Mouse (Mus musculus) liver, embryonic 12.5 days (tissue): ENCODE measurements at regions not wholly inside any gene's neighbourhood (a gene's known extent, or its start where the extent isn't known, plus 50 kb on each side); places are given as distances from the start of the nearest gene placed in this dataset.
A peak's percentile ranks its signal among the peaks of the same experiment; 100 is the strongest.

Experiments
- ATAC-seq: fragments of 200-750 bp; cut with Nextera tagmentation; 2 replicates; pipeline ENCODE4 v1.8.0; 2017; ENCODE audit warnings: moderate number of reproducible peaks, mild to moderate bottlenecking, moderate library complexity
- H3K27ac ChIP-seq: fragments of 300-500 bp; sonication (generic); 2 replicates; pipeline ENCODE4 v1.5.1; 2016; ENCODE audit warnings: mild to moderate bottlenecking
- H3K27me3 ChIP-seq: fragments of 300-500 bp; sonication (generic); replicated peaks from 2 replicates; pipeline ENCODE4 v1.6.1; 2016; ENCODE audit warnings: mild to moderate bottlenecking, moderate library complexity
- H3K36me3 ChIP-seq: fragments of 300-500 bp; sonication (generic); 2 replicates; pipeline ENCODE4 v1.6.1; 2016; ENCODE audit warnings: mild to moderate bottlenecking, moderate library complexity
- H3K4me1 ChIP-seq: fragments of 300-500 bp; sonication (generic); 2 replicates; pipeline ENCODE4 v1.6.1; 2016
- H3K4me2 ChIP-seq: fragments of 300-500 bp; sonication (generic); 2 replicates; pipeline ENCODE4 v1.6.1; 2016; ENCODE audit warnings: mild to moderate bottlenecking, moderate library complexity
- H3K4me3 ChIP-seq: fragments of 300-500 bp; sonication (generic); 2 replicates; pipeline ENCODE4 v1.5.1; 2016; ENCODE audit warnings: mild to moderate bottlenecking, moderate library complexity
- H3K9ac ChIP-seq: fragments of 300-500 bp; sonication (generic); 2 replicates; pipeline ENCODE4 v1.6.1; 2016; ENCODE audit warnings: mild to moderate bottlenecking, moderate library complexity
- H3K9me3 ChIP-seq: fragments of 300-500 bp; sonication (generic); replicated peaks from 2 replicates; pipeline ENCODE4 v1.6.1; 2016; ENCODE audit warnings: mild to moderate bottlenecking, moderate library complexity
- WGBS: fragments of 180-500 bp; shearing (Covaris S2); methylation state at CpG from one replicate; pipeline ENCODE4 v1.1.7; 2016; ENCODE audit not compliant: insufficient replicate concordance; 5-methylcytosine and 5-hydroxymethylcytosine counted together

- 0 out of 2 replicates have a peak, but pooled peaks cover 3% of the 10 kb centered on the region for H3K4me1 ChIP-seq
- H3K36me3 ChIP-seq: no peaks in the 10 kb centered on the region
- no peak overlapping the region for H3K9ac ChIP-seq
- ATAC-seq: no peak
- H3K4me2 ChIP-seq: no peak overlapping the region
- H3K9me3 ChIP-seq: no peaks in the 10 kb centered on the region
- H3K27ac ChIP-seq: no peak overlapping the region
- no peaks in the 10 kb centered on the region for H3K27me3 ChIP-seq
- H3K4me3 ChIP-seq: no peak overlapping the region
- 37% methylated on average over 4 of the region's 4 CpGs for WGBS
Measured at GRCm38 (mm10) chr1:71807586-71807985, 154.6 kb upstream of the Fn1 start.

DNA sequence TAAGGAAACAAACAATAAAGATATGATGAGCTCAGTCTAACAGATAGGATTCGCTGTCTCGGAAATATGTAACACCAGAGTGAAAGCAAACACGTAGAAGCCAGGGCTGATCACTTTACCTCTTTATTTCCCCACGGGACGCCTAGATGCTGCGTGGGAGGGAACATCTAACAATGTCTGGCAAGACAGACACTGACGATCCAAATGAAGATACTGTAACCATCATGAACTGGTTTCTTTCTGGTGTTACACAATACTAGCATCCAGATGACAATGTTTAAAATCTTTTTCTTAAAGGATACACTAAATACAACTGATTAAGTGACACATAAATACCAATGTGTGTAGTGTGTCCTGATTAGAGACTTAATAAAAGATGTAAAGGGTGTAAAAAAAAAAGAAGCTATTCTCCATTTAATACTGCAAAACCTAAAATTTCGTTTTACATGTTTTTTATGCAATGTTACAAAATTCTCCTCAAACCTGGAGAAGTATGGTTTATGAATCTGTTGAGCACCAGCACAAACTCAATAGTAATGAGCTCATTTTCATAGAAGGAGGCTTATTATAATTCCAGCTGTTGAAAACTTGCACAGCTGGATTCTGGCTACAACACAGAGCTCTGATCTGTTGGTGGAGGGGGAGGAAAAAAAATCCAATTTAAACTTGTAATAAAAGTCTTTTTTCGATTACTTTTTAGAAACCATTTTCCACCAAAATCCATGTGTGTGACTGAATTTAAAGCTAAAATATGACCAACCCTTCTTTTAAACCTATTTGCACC lies 148.5 kb upstream of the Fn1 start:
- no peak overlapping the region for H3K27ac ChIP-seq
- 63% methylated on average over 9 of the region's 9 CpGs for WGBS

GRCm38 (mm10) chr1:71800581-71800980 lies 147.6 kb upstream of the Fn1 start:
- H3K27ac ChIP-seq: no peak overlapping the region
- WGBS: 65% methylated on average over 2 of the region's 2 CpGs
- H3K9ac ChIP-seq: no peak overlapping the region

More for the DNA sequence above, 148.5 kb upstream of the Fn1 start:
- H3K9me3 ChIP-seq: no peaks in the 10 kb centered on the region
- no peaks in the 10 kb centered on the region for H3K4me1 ChIP-seq
- no peak overlapping the region for H3K4me3 ChIP-seq
- no peak for ATAC-seq
- H3K4me2 ChIP-seq: no peak overlapping the region
- no peak overlapping the region for H3K9ac ChIP-seq
- no peaks in the 10 kb centered on the region for H3K27me3 ChIP-seq
- no peaks in the 10 kb centered on the region for H3K36me3 ChIP-seq

DNA sequence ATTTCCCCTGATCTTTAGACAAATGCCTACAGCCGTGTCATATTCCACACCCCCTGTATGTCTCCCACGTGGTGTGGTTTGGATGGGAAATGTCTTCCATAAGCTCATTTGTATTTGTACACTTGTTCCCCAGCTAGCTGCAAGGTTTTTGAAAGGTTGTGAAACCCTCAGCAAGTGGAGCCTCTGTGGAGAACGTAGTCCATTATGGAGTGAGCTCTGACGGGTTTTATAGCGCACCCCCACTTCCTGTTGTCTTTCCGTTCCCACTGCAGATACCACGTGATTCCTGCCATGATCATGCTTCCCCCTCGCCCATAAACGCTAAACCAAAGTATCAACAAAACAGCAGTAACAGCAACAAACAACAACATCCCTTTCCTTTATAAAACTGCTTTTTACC lies 145.6 kb upstream of the Fn1 start:
- Histone ChIP-seq H3K9me3 (no peaks in the 10 kb centered on the region), H3K9ac (no peak overlapping the region)

More at GRCm38 (mm10) chr1:71800581-71800980, 147.6 kb upstream of the Fn1 start:
- Histone ChIP-seq H3K4me1 (no peaks in the 10 kb centered on the region), H3K4me3 (no peak overlapping the region), H3K9me3 (no peaks in the 10 kb centered on the region), H3K4me2 (no peak overlapping the region), H3K27me3 (no peaks in the 10 kb centered on the region), H3K36me3 (no peaks in the 10 kb centered on the region)
- no peak for ATAC-seq

DNA sequence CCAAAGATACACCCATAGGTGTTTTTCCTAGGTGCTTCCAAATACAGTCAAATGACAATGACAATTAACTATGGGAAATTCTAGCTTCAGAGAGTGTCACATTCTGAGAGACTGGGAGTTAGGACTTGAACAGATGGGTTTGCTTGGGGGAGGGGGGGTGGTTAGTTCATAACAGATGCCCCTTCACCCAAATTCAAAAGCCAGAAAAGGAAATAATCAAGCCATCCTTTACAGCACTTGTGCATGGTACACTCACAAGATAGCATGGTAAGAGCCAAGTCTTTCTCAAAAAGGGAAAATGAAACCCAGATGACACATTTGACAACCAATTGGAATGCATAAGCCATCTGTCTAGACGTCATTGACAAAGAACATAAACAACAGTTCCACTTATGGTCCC lies 135.4 kb upstream of the Fn1 start:
- 53% methylated on average over 1 of the region's 1 CpGs for WGBS
- no peak for ATAC-seq
- Histone ChIP-seq H3K9me3 (no peaks in the 10 kb centered on the region), H3K4me1 (no peaks in the 10 kb centered on the region), H3K36me3 (no peaks in the 10 kb centered on the region), H3K27me3 (no peaks in the 10 kb centered on the region), H3K9ac (no peak overlapping the region), H3K27ac (no peak overlapping the region), H3K4me2 (no peak overlapping the region), H3K4me3 (no peak overlapping the region)

More for the DNA sequence above, 145.6 kb upstream of the Fn1 start:
- Histone ChIP-seq H3K4me3 (no peak overlapping the region), H3K4me1 (no peaks in the 10 kb centered on the region), H3K36me3 (no peaks in the 10 kb centered on the region), H3K4me2 (no peak overlapping the region), H3K27me3 (no peaks in the 10 kb centered on the region), H3K27ac (no peak overlapping the region)
- no peak for ATAC-seq
- 44% methylated on average over 9 of the region's 9 CpGs for WGBS

GRCm38 (mm10) chr1:71784880-71785279 lies 131.9 kb upstream of the Fn1 start:
- WGBS: 65% methylated on average over 2 of the region's 2 CpGs
- Histone ChIP-seq H3K9me3 (no peaks in the 10 kb centered on the region), H3K36me3 (no peaks in the 10 kb centered on the region), H3K4me3 (no peak overlapping the region), H3K9ac (no peak overlapping the region), H3K4me2 (no peak overlapping the region), H3K27me3 (no peaks in the 10 kb centered on the region), H3K4me1 (no peaks in the 10 kb centered on the region), H3K27ac (no peak overlapping the region)
- ATAC-seq: no peak

GRCm38 (mm10) chr1:71778292-71778691 lies 125.3 kb upstream of the Fn1 start:
- 74% methylated on average over 8 of the region's 8 CpGs for WGBS
- no peaks in the 10 kb centered on the region for H3K27me3 ChIP-seq
- no peaks in the 10 kb centered on the region for H3K36me3 ChIP-seq
- no peak overlapping the region for H3K4me3 ChIP-seq
- ATAC-seq: no peak
- no peaks in the 10 kb centered on the region for H3K9me3 ChIP-seq
- H3K4me1 ChIP-seq: no peaks in the 10 kb centered on the region
- no peak overlapping the region for H3K27ac ChIP-seq
- no peak overlapping the region for H3K4me2 ChIP-seq
- H3K9ac ChIP-seq: no peak overlapping the region

- Histone ChIP-seq H3K4me3 (no peak overlapping the region), H3K9me3 (no peaks in the 10 kb centered on the region), H3K4me1 (no peaks in the 10 kb centered on the region), H3K27ac (no peak overlapping the region), H3K4me2 (no peak overlapping the region), H3K36me3 (no peaks in the 10 kb centered on the region), H3K9ac (no peak overlapping the region), H3K27me3 (no peaks in the 10 kb centered on the region)
- 71% methylated on average over 19 of the region's 19 CpGs for WGBS
- no peak for ATAC-seq
Measured at GRCm38 (mm10) chr1:71775865-71776501, 123.0 kb upstream of the Fn1 start.

DNA sequence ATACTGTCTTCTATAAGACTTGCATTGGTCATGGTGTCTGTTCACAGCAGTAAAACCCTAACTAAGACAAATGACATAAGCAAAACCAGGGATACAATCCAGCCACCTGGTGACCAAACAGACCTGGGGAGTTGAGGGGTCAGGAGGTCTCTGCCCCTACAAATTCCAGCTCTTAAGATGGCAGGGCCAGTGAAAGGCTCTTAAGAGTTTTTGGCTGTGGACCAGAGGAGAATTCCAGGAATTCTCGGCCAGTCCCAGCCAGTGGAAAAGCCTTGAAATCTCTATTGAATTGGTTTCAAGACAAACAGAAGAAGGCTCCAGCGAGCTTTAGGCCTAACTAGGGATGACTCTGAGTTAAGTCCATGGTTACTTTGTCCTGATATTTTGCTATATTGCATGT lies 119.5 kb upstream of the Fn1 start:
- H3K4me3 ChIP-seq: no peak overlapping the region
- no peaks in the 10 kb centered on the region for H3K36me3 ChIP-seq
- H3K9me3 ChIP-seq: no peaks in the 10 kb centered on the region
- H3K9ac ChIP-seq: no peak overlapping the region
- peaks cover 7% of the 10 kb centered on the region; the same call in 1 of the 2 replicates for H3K4me1 ChIP-seq
- no peak overlapping the region for H3K4me2 ChIP-seq
- no peak for ATAC-seq
- 71% methylated on average over 2 of the region's 2 CpGs for WGBS
- no peak overlapping the region for H3K27ac ChIP-seq
- H3K27me3 ChIP-seq: no peaks in the 10 kb centered on the region

GRCm38 (mm10) chr1:71771798-71772197 lies 118.8 kb upstream of the Fn1 start:
- Histone ChIP-seq H3K9me3 (no peaks in the 10 kb centered on the region), H3K36me3 (no peaks in the 10 kb centered on the region), H3K27me3 (no peaks in the 10 kb centered on the region), H3K4me2 (no peak overlapping the region), H3K27ac (no peak overlapping the region), H3K9ac (no peak overlapping the region), H3K4me3 (no peak overlapping the region), H3K4me1 (peaks cover 7% of the 10 kb centered on the region; the same call in 1 of the 2 replicates)
- WGBS: 75% methylated on average over 6 of the region's 6 CpGs
- no peak for ATAC-seq

- Histone ChIP-seq H3K4me2 (no peak overlapping the region), H3K9me3 (no peaks in the 10 kb centered on the region), H3K27ac (no peak overlapping the region), H3K9ac (no peak overlapping the region), H3K4me3 (no peak overlapping the region), H3K4me1 (peaks cover 7% of the 10 kb centered on the region; the same call in 1 of the 2 replicates), H3K36me3 (no peaks in the 10 kb centered on the region), H3K27me3 (no peaks in the 10 kb centered on the region)
- ATAC-seq: peak; percentile 54
- 25% methylated on average over 2 of the region's 2 CpGs for WGBS
Measured at GRCm38 (mm10) chr1:71769595-71769994, 116.6 kb upstream of the Fn1 start.

DNA sequence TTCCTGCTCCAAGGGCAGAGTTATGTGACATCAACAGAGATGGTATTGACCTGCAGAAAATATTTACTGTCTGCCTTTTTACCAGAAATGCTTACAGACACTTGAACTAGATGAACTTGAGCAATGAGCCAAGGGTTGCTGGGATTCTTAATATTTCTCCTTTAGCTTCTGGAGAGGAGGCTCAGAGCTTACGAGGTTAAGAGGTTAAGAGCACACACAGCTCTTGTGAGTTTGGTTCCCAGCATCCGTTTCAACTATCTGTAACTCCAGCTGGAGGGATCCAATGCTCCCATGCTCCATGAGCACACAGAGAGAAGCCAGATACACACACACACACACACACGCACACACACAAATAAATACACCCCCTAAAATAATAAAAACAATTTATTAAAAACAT lies 114.7 kb upstream of the Fn1 start:
- H3K27ac ChIP-seq: no peak overlapping the region
- peaks cover 7% of the 10 kb centered on the region; the same call in 1 of the 2 replicates for H3K4me1 ChIP-seq
- H3K36me3 ChIP-seq: no peaks in the 10 kb centered on the region
- H3K4me2 ChIP-seq: no peak overlapping the region
- H3K9ac ChIP-seq: no peak overlapping the region
- WGBS: 57% methylated on average over 3 of the region's 3 CpGs
- no peak overlapping the region for H3K4me3 ChIP-seq
- no peak for ATAC-seq
- no peaks in the 10 kb centered on the region for H3K27me3 ChIP-seq
- no peaks in the 10 kb centered on the region for H3K9me3 ChIP-seq
